Mouse (Mus musculus) C2C12 (cell line): ENCODE results near the gene Zglp1.

Experiments
- CTCF ChIP-seq: IDR thresholded peaks from one replicate; pipeline ENCODE4 v1.5.1; 2011; ENCODE audit not compliant: control insufficient read depth, insufficient read depth, insufficient read length
- MAX ChIP-seq: IDR thresholded peaks from one replicate; pipeline ENCODE4 v1.6.1; 2011; ENCODE audit warnings: mild to moderate bottlenecking, control low read depth
- USF1 ChIP-seq: IDR thresholded peaks from one replicate; pipeline ENCODE4 v1.6.1; 2011; ENCODE audit warnings: low read depth, mild to moderate bottlenecking, control low read depth, moderate library complexity

DNA sequence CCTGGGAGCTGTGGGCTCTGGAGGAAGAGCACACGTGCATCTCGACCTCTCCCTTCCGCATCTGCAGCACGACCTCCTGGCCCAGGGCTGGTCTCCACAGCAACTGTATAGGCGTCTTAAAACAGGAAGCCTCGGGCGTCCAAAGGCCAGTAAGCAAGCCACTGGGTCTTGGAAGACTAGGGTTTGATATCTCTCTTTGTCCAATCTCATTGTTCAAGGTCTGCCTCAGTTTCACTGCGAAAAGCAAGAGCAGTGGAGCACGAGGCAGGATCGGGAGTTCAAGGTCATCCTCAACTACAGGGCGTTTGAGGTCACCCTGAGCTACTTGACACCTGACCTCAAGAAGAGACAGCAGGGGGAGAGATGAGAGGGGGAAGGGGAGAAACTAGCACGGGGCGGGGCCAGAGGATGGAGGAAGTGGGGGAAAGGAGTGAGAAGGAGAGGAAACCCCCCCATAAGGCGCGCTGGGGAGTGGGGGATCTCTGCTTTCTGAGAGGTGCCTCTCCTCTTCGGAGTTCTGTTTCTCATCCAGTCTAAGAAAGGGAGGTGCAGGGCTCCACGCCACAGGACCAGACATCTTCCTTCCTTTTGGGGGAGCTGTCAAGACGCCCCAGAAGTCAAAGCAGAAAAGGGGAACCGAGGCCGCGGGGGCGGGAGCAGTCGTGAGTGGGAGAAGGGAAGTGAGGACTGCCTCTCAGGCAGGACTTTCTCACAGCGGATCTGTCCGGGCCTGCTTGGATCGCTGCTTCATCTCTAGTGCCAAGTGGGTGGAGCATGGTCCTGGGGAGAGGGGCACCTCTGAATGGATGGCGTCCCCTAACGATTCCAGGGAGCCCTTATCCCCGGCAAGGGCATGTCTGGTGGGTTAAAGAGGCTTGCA is 52.0 kb downstream of the Zglp1 start:
- TF ChIP-seq CTCF (no peak), MAX (no peak), USF1 (no peak)
